Mouse (Mus musculus) bone marrow, adult 2 months (tissue): ENCODE data around the gene Ube2e1.

Experiments used
- CTCF ChIP-seq: fragments of 200-500 bp; IDR thresholded peaks from 2 replicates; pipeline ENCODE4 v1.5.1; 2011; ENCODE audit warnings: low read length, control low read depth; ENCODE audit not compliant: control insufficient read depth, insufficient read depth
- POLR2A ChIP-seq: fragments of 200-500 bp; IDR thresholded peaks from 2 replicates; pipeline ENCODE4 v1.6.1; 2011; ENCODE audit warnings: low read depth, mild to moderate bottlenecking, control low read depth, low read length, borderline replicate concordance; ENCODE audit not compliant: control insufficient read depth

DNA sequence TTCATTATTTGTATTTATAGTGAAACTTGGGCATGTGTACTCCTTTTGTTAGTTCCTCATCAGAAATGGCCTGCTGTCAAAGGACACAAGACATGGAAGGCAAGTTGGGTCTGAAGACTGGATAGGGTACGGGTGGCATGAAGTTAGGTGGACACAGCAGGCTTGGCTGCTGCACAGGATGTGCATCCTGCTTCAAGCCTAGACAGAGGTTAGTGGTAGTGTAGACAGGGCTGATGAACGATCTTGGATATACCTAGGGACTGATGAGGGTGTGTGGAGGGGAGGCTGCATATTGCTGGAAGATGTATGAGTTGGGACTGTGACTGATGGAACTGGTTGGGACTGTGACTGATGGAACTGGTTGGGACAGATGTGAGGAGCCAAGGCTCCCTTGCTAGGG lies 32.8 kb downstream of the Ube2e1 start:
- TF ChIP-seq CTCF (no peak), POLR2A (no peak)
